Comparison of ENCODE assay signal across 10 mouse cellular contexts in the genomic region with DNA sequence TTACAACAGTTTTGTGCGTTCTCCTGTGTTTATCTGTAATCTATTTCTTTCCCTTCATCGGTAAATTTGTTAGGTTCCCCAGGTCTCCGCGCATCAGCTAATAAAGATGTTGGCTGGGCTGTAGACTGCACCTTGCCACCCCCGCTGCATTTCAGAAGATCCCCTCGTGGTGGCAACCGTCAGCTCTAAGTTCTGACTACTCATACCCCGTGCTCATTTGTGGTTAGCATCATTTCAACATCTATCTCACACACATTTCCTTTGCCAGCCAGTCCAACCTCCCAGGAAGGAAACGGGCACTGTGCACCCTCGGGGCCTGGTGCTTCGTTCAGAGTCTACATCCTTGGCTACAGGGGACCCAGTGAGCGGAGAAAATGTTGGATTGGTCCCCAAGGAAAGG. TPM values are rescaled to one million over a fixed set of nuclear protein-coding genes. Genes with fewer than 3 reads are reported as not detected.
A peak's percentile ranks its signal among the peaks of the same experiment; 100 is the strongest.
DNase-seq lines count a peak whose midpoint lies in the region; ATAC-seq and TF ChIP-seq lines count a peak whose summit lies in the region.
"Had no signal": no experiment of that assay in that cellular context is flagged by ENCODE, and none has a peak within 500 bp of the region (broad histone marks: within the 10 kb centered on the region; RNA-seq: fewer than 3 reads in every experiment).

No protein-coding gene starts in this region.

- peak; percentile 48 for TF ChIP-seq RAD21 in MEL (IDR thresholded peaks at IDR 0.05; ENCODE audit: low read depth, low read length)

- no peak overlapping the region for H3K9ac ChIP-seq in MEL (ENCODE audit: control insufficient read depth, low read depth, low read length, poor library complexity, severe bottlenecking)
- H3K9ac ChIP-seq in liver, embryonic 14.5 days (replicated peaks) = no peak overlapping the region
- no peak overlapping the region for H3K9ac ChIP-seq in kidney, embryonic 16.5 days (replicated peaks; ENCODE audit: low read length)
- H3K9ac ChIP-seq: intestine, embryonic 15.5 days had no signal

- H3K79me2 ChIP-seq in MEL (ENCODE audit: control insufficient read depth, insufficient read depth, low read length, poor library complexity) = no peaks in the 10 kb centered on the region

- TF ChIP-seq CTCF in MEL (IDR thresholded peaks at IDR 0.05 in 2 of 3, conservative IDR thresholded peaks at IDR 0.05 in 1 of 3; ENCODE audit: control insufficient read depth in 1 of 3, insufficient read depth in 1 of 3, low read depth in 2 of 3, low read length in 3 of 3, poor library complexity in 1 of 3, severe bottlenecking in 1 of 3) = peak; percentile 21 to 60 (median 41); a peak in 5 of 6 replicates
- peak; percentile 19 for TF ChIP-seq CTCF in liver, embryonic 14.5 days (IDR thresholded peaks at IDR 0.05; ENCODE audit: low read depth)

- peak; percentile 55; the same call in 1 of the 2 replicates for ATAC-seq in liver, embryonic 14.5 days (ENCODE audit: insufficient read depth)
- ATAC-seq in kidney, embryonic 16.5 days (ENCODE audit: low FRiP score, low TSS enrichment) = no peak
- no peak for ATAC-seq in cerebellum, adult (ENCODE audit: insufficient number of reproducible peaks, low FRiP score, low TSS enrichment)
- ATAC-seq: intestine, embryonic 15.5 days had no signal

- DNase-seq in left cerebral cortex, postnatal 4 days = peak; percentile 33
- DNase-seq in left cerebral cortex, adult 11 months (ENCODE audit: low spot score) = no peak
- peak; percentile 70 for DNase-seq in MEL (ENCODE audit: low read depth, low spot score)
- peak in 2 of 3 experiments; percentile 10 to 17 for DNase-seq in liver, embryonic 14.5 days (ENCODE audit: low read depth in 3 of 3, low spot score in 3 of 3)
- peak; percentile 57 to 74 for DNase-seq in spleen, postnatal 4 days (ENCODE audit: low spot score in 2 of 2)
- no peak for DNase-seq in gastrocnemius, postnatal 4 days (ENCODE audit: low spot score in 2 of 2)

- WGBS in liver, embryonic 14.5 days (ENCODE audit: insufficient replicate concordance) = 14% methylated on average over 12 of the region's 12 CpGs
- WGBS in kidney, embryonic 16.5 days = 71% methylated on average over 12 of the region's 12 CpGs

- H3K4me2 ChIP-seq in liver, embryonic 14.5 days (ENCODE audit: low read depth) = no peak overlapping the region
- H3K4me2 ChIP-seq in kidney, embryonic 16.5 days (replicated peaks; ENCODE audit: low read depth, low read length) = no peak overlapping the region
- H3K4me2 ChIP-seq: intestine, embryonic 15.5 days had no signal

- TF ChIP-seq EP300 in MEL (IDR thresholded peaks at IDR 0.05; ENCODE audit: low read depth in 1 of 2, low read length in 2 of 2) = peak; percentile 51 to 57; a peak in 3 of 4 replicates
- TF ChIP-seq EP300 in liver, embryonic 14.5 days (IDR thresholded peaks at IDR 0.05; ENCODE audit: low read depth) = no peak

- intact Hi-C loops in left cerebral cortex, postnatal 4 days (cut with DNase I) = loop anchor here (2.0 to 5.0 kb wide), 3 partner anchors 51 to 330 kb away; a partner anchor contains a TSS

- H3K36me3 ChIP-seq in MEL (ENCODE audit: control insufficient read depth in 1 of 2, insufficient read depth in 2 of 2, low read length in 2 of 2) = peaks cover 0 to 5% of the 10 kb centered on the region in 2 experiments; a peak in 1 of 4 replicates
- no peaks in the 10 kb centered on the region for H3K36me3 ChIP-seq in liver, embryonic 14.5 days (replicated peaks; ENCODE audit: control insufficient read depth, insufficient read depth, low read depth)
- no peaks in the 10 kb centered on the region for H3K36me3 ChIP-seq in kidney, embryonic 16.5 days (ENCODE audit: insufficient read depth, low read length)
- H3K36me3 ChIP-seq: intestine, embryonic 15.5 days had no signal

- H3K4me3 ChIP-seq in MEL (ENCODE audit: control insufficient read depth in 1 of 2, insufficient read depth in 1 of 2, low read depth in 2 of 2, low read length in 2 of 2) = no peak overlapping the region
- H3K4me3 ChIP-seq in liver, embryonic 14.5 days (ENCODE audit: insufficient read depth in 1 of 2, low read depth in 2 of 2, low read length in 2 of 2) = no peak overlapping the region
- H3K4me3 ChIP-seq in kidney, embryonic 16.5 days (ENCODE audit: low read length) = no peak overlapping the region
- H3K4me3 ChIP-seq: erythroblast, embryonic 14.5 days; intestine, embryonic 15.5 days had no signal

- no peak for TF ChIP-seq POLR2A in MEL (IDR thresholded peaks at IDR 0.05; ENCODE audit: control insufficient read depth in 1 of 2, insufficient read depth in 1 of 2, low read depth in 1 of 2, low read length in 2 of 2, poor library complexity in 1 of 2)

- H3K27me3 ChIP-seq in MEL (ENCODE audit: control insufficient read depth in 1 of 2, insufficient read depth in 2 of 2, low read length in 2 of 2) = no peaks in the 10 kb centered on the region
- peaks cover 3% of the 10 kb centered on the region for H3K27me3 ChIP-seq in liver, embryonic 14.5 days (ENCODE audit: control insufficient read depth, insufficient read depth, low read length)
- no peaks in the 10 kb centered on the region for H3K27me3 ChIP-seq in kidney, embryonic 16.5 days (ENCODE audit: insufficient read depth, low read length)

- peaks cover 0 to 17% of the 10 kb centered on the region in 2 experiments; a peak in 2 of 4 replicates for H3K4me1 ChIP-seq in MEL (ENCODE audit: control insufficient read depth in 1 of 2, insufficient read depth in 2 of 2, low read length in 2 of 2)
- H3K4me1 ChIP-seq in liver, embryonic 14.5 days (replicated peaks; ENCODE audit: control insufficient read depth in 2 of 2, insufficient read depth in 2 of 2, low read length in 1 of 2) = 0 out of 4 replicates have a peak, but pooled peaks cover 0 to 2% of the 10 kb centered on the region in 2 experiments
- peaks cover 17% of the 10 kb centered on the region for H3K4me1 ChIP-seq in kidney, embryonic 16.5 days (ENCODE audit: insufficient read depth, low read length)

- H3K27ac ChIP-seq in MEL (ENCODE audit: control insufficient read depth, low read depth, low read length) = no peak overlapping the region
- no peak overlapping the region for H3K27ac ChIP-seq in liver, embryonic 14.5 days
- no peak overlapping the region for H3K27ac ChIP-seq in kidney, embryonic 16.5 days (ENCODE audit: low read length)
- H3K27ac ChIP-seq: intestine, embryonic 15.5 days had no signal

- no peaks in the 10 kb centered on the region for H3K9me3 ChIP-seq in MEL (replicated peaks; ENCODE audit: insufficient read depth, low read length)
- no peaks in the 10 kb centered on the region for H3K9me3 ChIP-seq in liver, embryonic 14.5 days (ENCODE audit: control insufficient read depth, low read length)
- H3K9me3 ChIP-seq in kidney, embryonic 16.5 days (ENCODE audit: low read length) = no peaks in the 10 kb centered on the region
- H3K9me3 ChIP-seq: intestine, embryonic 15.5 days had no signal

TF ChIP-seq in MEL, 35 proteins besides CTCF, POLR2A, EP300 and RAD21:
- TF ChIP-seq USF1 (IDR thresholded peaks at IDR 0.05; ENCODE audit: low read depth, low read length) = 0 out of 2 replicates have a peak, but pooled peaks have one; percentile 21
- no peak for TF ChIP-seq JUND (IDR thresholded peaks at IDR 0.05; ENCODE audit: low read depth, low read length)
- 0 out of 2 replicates have a peak, but pooled peaks have one; percentile 27 for TF ChIP-seq MYB (IDR thresholded peaks at IDR 0.05; ENCODE audit: low read depth, low read length)
- TF ChIP-seq ZKSCAN1 (IDR thresholded peaks at IDR 0.05; ENCODE audit: low read depth, low read length) = no peak
- no peak for TF ChIP-seq KAT2A (conservative IDR thresholded peaks at IDR 0.05; ENCODE audit: low read depth, low read length)
- TF ChIP-seq HCFC1 (IDR thresholded peaks at IDR 0.05; ENCODE audit: low read depth, low read length) = no peak
- TF ChIP-seq TCF12 (IDR thresholded peaks at IDR 0.05; ENCODE audit: low read depth, low read length) = peak; percentile 29; the same call in 1 of the 2 replicates
- TF ChIP-seq MAX (IDR thresholded peaks at IDR 0.05; ENCODE audit: low read length) = peak; percentile 62
- TF ChIP-seq MYC (IDR thresholded peaks at IDR 0.05; ENCODE audit: low read depth, low read length) = 0 out of 2 replicates have a peak, but pooled peaks have one; percentile 21
- peak; percentile 44 for TF ChIP-seq ZC3H11A (IDR thresholded peaks at IDR 0.05; ENCODE audit: low read depth, low read length)
- no peak for TF ChIP-seq MAZ (IDR thresholded peaks at IDR 0.05; ENCODE audit: low read depth, low read length)
- TF ChIP-seq GABPA (IDR thresholded peaks at IDR 0.05; ENCODE audit: low read depth, low read length) = no peak
- TF ChIP-seq ETS1 (IDR thresholded peaks at IDR 0.05; ENCODE audit: low read depth, low read length) = 0 out of 2 replicates have a peak, but pooled peaks have one; percentile 20
- no peak for TF ChIP-seq SIN3A (IDR thresholded peaks at IDR 0.05; ENCODE audit: low read length)
- TF ChIP-seq RCOR1 (IDR thresholded peaks at IDR 0.05; ENCODE audit: low read depth, low read length) = no peak
- no peak for TF ChIP-seq UBTF (IDR thresholded peaks at IDR 0.05; ENCODE audit: borderline replicate concordance, insufficient read depth, low read depth, low read length)
- TF ChIP-seq MAFK (IDR thresholded peaks at IDR 0.05; ENCODE audit: borderline replicate concordance, low read depth, low read length) = no peak
- TF ChIP-seq SMC3 (IDR thresholded peaks at IDR 0.05; ENCODE audit: low read depth, low read length) = peak; percentile 59

RNA-seq across cellular contexts. Expression of a gene that starts 51.5 kb away (rescaled TPM):
- 10 to 100 TPM; 86.3 to 98.1 TPM for total RNA-seq in left cerebral cortex, postnatal 4 days (2021)
- total RNA-seq in MEL (2012; rRNA removed) = not detected in 2 replicates
- polyA plus RNA-seq in MEL (2012; ENCODE audit: insufficient read depth in 1 of 2, insufficient read length in 2 of 2, low read depth in 1 of 2, low replicate concordance in 2 of 2, missing spikeins in 1 of 2) = not detected
- 0.04 TPM in 1 of 2 replicates, not detected in the other for polyA plus RNA-seq in liver, embryonic 14.5 days (2012; rRNA removed)
- polyA plus RNA-seq in liver, embryonic 14.5 days (2014; fragmentation: Nextera tagmentation; extraction: Ambion mirVana) = not detected in 2 replicates
- 1.3 and 2.2 TPM in 2 replicates for polyA plus RNA-seq in kidney, embryonic 16.5 days (2015; fragmentation: Nextera tagmentation; extraction: Ambion mirVana)
- 1 to 10 TPM; 5.0 to 5.4 TPM for total RNA-seq in gastrocnemius, postnatal 4 days (2021)
- polyA plus RNA-seq: erythroblast, embryonic 14.5 days had no signal

Comparison
In these comparisons a context has a peak if more than half of its experiments do, and no peak if none do; other contexts are left out.
1. DNase-seq: peak in left cerebral cortex, postnatal 4 days (single experiment), MEL (single experiment), liver, embryonic 14.5 days (2 of 3) and spleen, postnatal 4 days (2 of 2); none in left cerebral cortex, adult 11 months (single experiment) and gastrocnemius, postnatal 4 days (0 of 2).
2. RNA of a gene that starts 51.5 kb away (total RNA-seq): 86.3 to 98.1 TPM in left cerebral cortex, postnatal 4 days; 5.0 to 5.4 TPM in gastrocnemius, postnatal 4 days and not detected in MEL; every median in the first group is over 10 times any median in the second.